Mouse (Mus musculus) right cerebral cortex, postnatal 36 days (tissue): ENCODE data around the gene Slc6a12.

Source experiments
- DNase-seq, 2 experiments: peaks; one replicate each; pipeline ENCODE4 v3.0.0; 2022; ENCODE audit warnings: low spot score in 2 of 2, mixed read lengths in 1 of 2

The Slc6a12 gene

DNA sequence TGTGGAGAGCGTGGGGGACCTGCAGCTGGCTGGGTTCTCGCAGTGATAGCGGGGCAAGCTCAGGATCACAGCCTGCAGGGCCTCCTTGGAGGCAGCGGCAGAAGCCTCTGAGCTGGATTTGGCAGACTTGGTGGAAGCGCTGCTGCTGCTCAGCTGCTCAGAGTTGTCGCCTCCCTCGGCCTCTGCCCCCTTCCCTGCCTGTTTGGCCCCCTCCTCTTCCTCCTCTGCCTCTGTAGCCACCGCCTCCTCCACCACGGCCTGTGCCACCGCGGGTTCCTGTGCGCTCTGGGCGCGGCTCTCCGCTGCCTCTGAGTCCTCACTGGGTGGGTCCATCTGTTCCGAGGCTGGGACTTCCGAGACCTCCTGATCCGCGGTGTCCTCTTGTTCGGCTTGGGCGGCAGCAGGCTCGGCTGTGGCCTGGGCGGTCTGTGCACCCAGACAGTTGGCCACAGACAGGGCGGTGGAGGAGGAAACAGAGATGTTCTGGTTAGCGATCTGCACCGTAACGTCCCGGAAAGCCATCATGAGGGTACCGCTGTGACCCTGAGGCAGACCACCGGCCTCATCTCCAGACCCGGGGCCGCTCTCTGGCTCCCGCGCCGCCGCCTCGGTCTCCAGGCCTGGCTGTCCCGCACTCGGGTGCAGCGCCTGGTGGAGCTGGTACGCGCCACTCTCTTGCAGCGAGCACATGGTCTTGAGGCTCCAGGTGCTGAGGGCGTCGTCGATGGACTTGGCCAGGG lies 69.9 kb downstream of the Slc6a12 start:
- DNase-seq, result no peak
